Mouse (Mus musculus) limb, embryonic 14.5 days (tissue): ENCODE measurements around the gene Krt42. TPM values are rescaled to one million over a fixed set of nuclear protein-coding genes. Genes with fewer than 3 reads are reported as not detected.

Experiments
- ATAC-seq: fragments of 200-750 bp; cut with Nextera tagmentation; 2 replicates; pipeline ENCODE4 v1.8.0; 2017; ENCODE audit warnings: low read depth, moderate number of reproducible peaks, moderate TSS enrichment; ENCODE audit not compliant: low FRiP score
- DNase-seq: peaks from one replicate; pipeline ENCODE4 v3.0.0-alpha.2; 2015; ENCODE audit warnings: low spot score
- H3K27ac ChIP-seq: fragments of 300-500 bp; sonication (generic); replicated peaks from 2 replicates; pipeline ENCODE4 v1.5.1; 2014; ENCODE audit warnings: low read depth, mild to moderate bottlenecking, low read length, moderate library complexity, mixed read lengths
- H3K27me3 ChIP-seq: fragments of 300-500 bp; sonication (generic); 2 replicates; pipeline ENCODE4 v1.6.1; 2014; ENCODE audit warnings: low read length, mixed read lengths; ENCODE audit not compliant: control insufficient read depth, insufficient read depth
- H3K36me3 ChIP-seq: fragments of 300-500 bp; sonication (generic); 2 replicates; pipeline ENCODE4 v1.6.1; 2014; ENCODE audit warnings: mild to moderate bottlenecking, low read length, moderate library complexity, mixed read lengths; ENCODE audit not compliant: control insufficient read depth, insufficient read depth
- H3K4me1 ChIP-seq: fragments of 300-500 bp; sonication (generic); 2 replicates; pipeline ENCODE4 v1.6.1; 2014; ENCODE audit warnings: antibody characterized with exemption, low read length, mixed read lengths; ENCODE audit not compliant: control insufficient read depth, insufficient read depth
- H3K4me2 ChIP-seq: fragments of 300-500 bp; sonication (generic); replicated peaks from 2 replicates; pipeline ENCODE4 v1.6.1; 2014; ENCODE audit warnings: low read depth, mild to moderate bottlenecking, low read length, moderate library complexity; ENCODE audit not compliant: severe bottlenecking
- H3K4me3 ChIP-seq: fragments of 300-500 bp; sonication (generic); replicated peaks from 2 replicates; pipeline ENCODE4 v1.5.1; 2014; ENCODE audit warnings: low read length
- H3K9ac ChIP-seq: fragments of 300-500 bp; sonication (generic); 2 replicates; pipeline ENCODE4 v1.6.1; 2014; ENCODE audit warnings: mild to moderate bottlenecking, low read depth, low read length, moderate library complexity; ENCODE audit not compliant: severe bottlenecking
- H3K9me3 ChIP-seq: fragments of 300-500 bp; sonication (generic); 2 replicates; pipeline ENCODE4 v1.6.1; 2016; ENCODE audit warnings: low read length; ENCODE audit not compliant: control insufficient read depth
- POLR2A ChIP-seq: fragments of 200-500 bp; IDR thresholded peaks from 2 replicates; pipeline ENCODE4 v1.8.0; 2012; ENCODE audit warnings: inconsistent platforms, mild to moderate bottlenecking, moderate library complexity, borderline replicate concordance; ENCODE audit not compliant: insufficient read depth, insufficient read length; ENCODE audit errors: extremely low read depth
- WGBS: fragments of 180-500 bp; shearing (Covaris S2); extraction: QIAGEN DNeasy Blood & Tissue Kit; methylation state at CpG from one replicate; pipeline ENCODE4 v1.1.7; 2014; 5-methylcytosine and 5-hydroxymethylcytosine counted together
- polyA plus RNA-seq, 2 experiments: library from polyadenylated mRNA; depleted of rRNA in 1 of 2; stranded (reverse) in 1 of 2; unstranded in 1 of 2; fragments of >200 nt; fragmentation: Nextera tagmentation in 1 of 2; extraction: Ambion mirVana in 1 of 2; gene quantifications; 2 replicates each; pipeline versions ENCODE4 v1.2.1 to v1.2.3; 2012 to 2014

Gene Krt42
- polyA plus RNA-seq, 2 experiments, result 0.08 TPM; not detected in 1

DNA sequence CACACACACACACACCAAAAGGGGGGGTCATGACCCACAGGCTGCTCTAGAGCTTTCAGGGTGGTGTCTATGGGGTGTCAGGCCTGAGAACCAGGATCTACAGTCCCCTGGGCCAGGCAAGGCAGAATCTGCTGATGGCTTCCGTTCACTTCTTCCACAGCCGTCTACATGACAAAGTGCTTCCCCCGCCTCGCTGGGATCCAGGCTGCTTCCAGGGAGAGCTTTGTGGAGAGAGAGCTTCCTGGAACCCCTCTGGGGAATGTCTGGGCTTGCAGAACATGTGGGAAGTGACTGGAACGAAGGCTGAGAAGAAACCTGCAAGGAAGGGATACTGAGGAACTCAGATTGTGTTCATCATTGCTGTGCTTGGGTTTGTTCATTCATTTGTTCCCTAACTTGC is 9.1 kb upstream of the Krt42 start:
- H3K36me3 ChIP-seq, result no peaks in the 10 kb centered on the region
- H3K9me3 ChIP-seq, result no peaks in the 10 kb centered on the region
- H3K4me2 ChIP-seq, result no peak overlapping the region
- no peak for ATAC-seq
- H3K27ac ChIP-seq, result no peak overlapping the region
- no peak overlapping the region for H3K9ac ChIP-seq
- H3K4me3 ChIP-seq, result no peak overlapping the region
- H3K27me3 ChIP-seq, result no peaks in the 10 kb centered on the region
- H3K4me1 ChIP-seq, result no peaks in the 10 kb centered on the region
- no peak for TF ChIP-seq POLR2A
- WGBS, result 50% methylated on average over 5 of the region's 5 CpGs
- no peak for DNase-seq

GRCm38 (mm10) chr11:100277726-100278480 is 8.2 kb upstream of the Krt42 start:
- no peak overlapping the region for H3K27ac ChIP-seq

DNA sequence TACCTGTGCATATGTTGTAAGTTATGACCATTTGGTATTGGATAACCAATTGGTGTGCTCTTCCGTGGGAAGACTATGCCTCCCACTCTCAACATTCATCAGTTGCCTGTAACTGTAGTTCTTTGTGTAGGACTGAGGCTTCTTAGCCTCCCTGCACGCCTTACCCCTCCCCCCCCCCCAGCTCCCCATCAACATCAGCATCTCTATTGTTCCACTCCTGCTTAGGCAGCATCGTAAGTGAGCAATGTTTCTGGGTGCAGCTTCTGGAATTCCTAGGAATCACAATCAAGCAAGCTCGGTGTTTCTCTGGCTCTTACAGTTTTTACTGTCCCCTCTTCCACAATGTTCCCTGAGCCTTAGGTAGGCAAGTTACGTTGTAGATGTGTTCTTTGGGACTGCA is 5.8 kb upstream of the Krt42 start:
- WGBS, result 72% methylated on average over 5 of the region's 5 CpGs
- no peak for ATAC-seq

More at GRCm38 (mm10) chr11:100277726-100278480, 8.2 kb upstream of the Krt42 start:
- H3K36me3 ChIP-seq, result no peaks in the 10 kb centered on the region
- no peak for ATAC-seq
- no peaks in the 10 kb centered on the region for H3K9me3 ChIP-seq
- no peak overlapping the region for H3K9ac ChIP-seq
- no peak overlapping the region for H3K4me3 ChIP-seq
- no peak overlapping the region for H3K4me2 ChIP-seq
- WGBS, result 66% methylated on average over 15 of the region's 15 CpGs
- no peaks in the 10 kb centered on the region for H3K27me3 ChIP-seq
- no peaks in the 10 kb centered on the region for H3K4me1 ChIP-seq
- DNase-seq, result no peak
- TF ChIP-seq POLR2A, result no peak

GRCm38 (mm10) chr11:100274719-100275118 is 5.0 kb upstream of the Krt42 start:
- Histone ChIP-seq H3K27me3 (no peaks in the 10 kb centered on the region), H3K36me3 (no peaks in the 10 kb centered on the region), H3K27ac (no peak overlapping the region), H3K9me3 (no peaks in the 10 kb centered on the region), H3K4me2 (no peak overlapping the region), H3K4me1 (no peaks in the 10 kb centered on the region), H3K4me3 (no peak overlapping the region), H3K9ac (no peak overlapping the region)
- ATAC-seq (no peak), DNase-seq (no peak)
- 66% methylated on average over 7 of the region's 7 CpGs for WGBS
- no peak for TF ChIP-seq POLR2A

More for the DNA sequence above, 5.8 kb upstream of the Krt42 start:
- Histone ChIP-seq H3K4me3 (no peak overlapping the region), H3K9me3 (no peaks in the 10 kb centered on the region), H3K4me1 (no peaks in the 10 kb centered on the region), H3K4me2 (no peak overlapping the region), H3K27ac (no peak overlapping the region), H3K36me3 (no peaks in the 10 kb centered on the region), H3K9ac (no peak overlapping the region), H3K27me3 (no peaks in the 10 kb centered on the region)
- no peak for DNase-seq
- no peak for TF ChIP-seq POLR2A

- H3K27me3 ChIP-seq, result no peaks in the 10 kb centered on the region
- no peak overlapping the region for H3K4me3 ChIP-seq
- H3K9me3 ChIP-seq, result no peaks in the 10 kb centered on the region
- TF ChIP-seq POLR2A, result no peak
- DNase-seq (no peak), ATAC-seq (no peak)
- no peak overlapping the region for H3K4me2 ChIP-seq
- H3K9ac ChIP-seq, result no peak overlapping the region
- no peaks in the 10 kb centered on the region for H3K36me3 ChIP-seq
- 78% methylated on average over 1 of the region's 1 CpGs for WGBS
- H3K4me1 ChIP-seq, result no peaks in the 10 kb centered on the region
- H3K27ac ChIP-seq, result no peak overlapping the region
These were observed 2.2 kb upstream of the Krt42 start for GRCm38 (mm10) chr11:100271878-100272277.
